Mouse (Mus musculus): ENCODE data around the gene Gm11639.

DNA sequence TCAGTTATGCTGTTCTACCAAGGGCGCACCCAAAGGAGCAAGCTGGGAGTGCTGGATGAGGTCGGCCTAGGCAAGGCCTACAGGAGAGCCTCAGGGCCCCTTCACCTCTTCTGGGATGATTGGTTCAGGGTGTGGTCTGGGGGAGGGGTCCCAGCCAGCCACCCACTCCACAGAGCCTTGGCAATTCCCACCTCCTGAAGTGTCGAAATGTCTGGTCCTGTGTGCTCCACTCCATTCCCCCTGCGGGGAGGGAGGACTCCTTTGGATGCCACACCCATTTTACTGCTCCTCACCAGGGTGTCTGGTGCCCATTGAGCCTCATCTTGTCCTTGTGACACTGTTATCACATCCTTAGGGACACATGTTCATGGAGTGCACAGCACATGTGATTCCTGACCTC is 39.3 kb upstream of the Gm11639 start:
- TF ChIP-seq CTCF (IDR thresholded peaks at IDR 0.05; ENCODE audit: low read depth, low read length) (no peak), POLR2A (IDR thresholded peaks at IDR 0.05; ENCODE audit: insufficient read depth, low read length) (no peak)
